ENCODE assay signal across 8 mouse cellular contexts in the genomic region with DNA sequence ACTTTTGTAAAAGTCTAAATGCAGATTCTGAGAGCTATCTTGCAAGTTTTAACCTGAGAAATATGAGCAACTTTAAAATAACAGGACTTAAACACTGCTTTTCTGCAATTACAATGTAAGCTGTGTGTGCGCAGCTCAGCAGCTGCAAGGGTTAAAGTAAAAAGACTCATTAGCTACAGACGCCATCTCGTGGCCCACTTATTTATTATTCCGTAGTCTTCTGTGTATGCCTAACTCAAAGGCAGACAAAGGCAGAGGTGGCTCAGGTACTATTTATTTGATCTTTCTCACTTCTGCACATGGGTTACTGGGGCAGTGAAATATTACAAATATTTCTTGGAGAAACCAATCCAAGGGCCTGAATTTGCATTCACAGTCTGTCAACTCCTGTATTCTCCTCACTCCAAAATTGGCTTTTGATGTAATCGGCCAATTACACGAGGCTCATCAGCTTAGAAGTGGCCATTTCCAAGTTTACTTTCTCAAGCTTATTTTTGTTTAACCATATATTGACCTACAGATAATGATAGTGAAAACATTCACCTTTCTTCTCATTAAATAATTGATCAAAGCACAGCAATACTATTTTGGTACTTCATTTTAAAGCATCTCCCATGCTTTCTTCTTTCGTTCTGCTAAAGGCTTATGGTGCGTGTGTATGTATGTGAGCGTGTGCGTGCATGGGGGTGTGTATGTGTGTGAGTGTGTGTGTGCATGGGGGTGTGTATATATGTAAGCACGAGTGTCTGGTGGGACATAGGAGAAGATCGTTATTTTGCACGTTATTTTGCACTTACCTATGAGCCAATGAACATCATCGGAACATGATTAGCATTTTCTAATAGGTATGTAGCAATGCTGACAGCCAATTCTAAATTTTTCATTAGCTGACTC.
DNase-seq lines count a peak whose midpoint lies in the region; ATAC-seq lines count a peak whose summit lies in the region.

No protein-coding gene starts in this region.

- H3K9me3 ChIP-seq in hindbrain, embryonic 15.5 days = no peaks in the 10 kb centered on the region

- H3K4me2 ChIP-seq in hindbrain, embryonic 15.5 days = no peak overlapping the region

- no peak overlapping the region for H3K9ac ChIP-seq in hindbrain, embryonic 15.5 days

- no peaks in the 10 kb centered on the region for H3K36me3 ChIP-seq in hindbrain, embryonic 15.5 days

- WGBS in hindbrain, embryonic 15.5 days = 62% methylated on average over 14 of the region's 14 CpGs

- H3K27ac ChIP-seq in hindbrain, embryonic 15.5 days (replicated peaks) = no peak overlapping the region

- H3K27me3 ChIP-seq in hindbrain, embryonic 15.5 days = no peaks in the 10 kb centered on the region

- peak; percentile 5 for DNase-seq in cerebellum, adult 9-10 months
- DNase-seq in cerebellum, adult 11 months = no peak
- peak; percentile 58 for DNase-seq in embryo, embryonic 10 days (ENCODE audit: low spot score)
- peak; percentile 22 to 67 for DNase-seq in left cerebral cortex, adult 9 months (ENCODE audit: low spot score in 2 of 2)
- peak; percentile 83 for DNase-seq in retina, embryonic 14.5 days (ENCODE audit: low spot score)
- no peak for DNase-seq in ovary, postnatal 14 days (ENCODE audit: low spot score)
- no peak for DNase-seq in urinary bladder, postnatal 36 days (ENCODE audit: low spot score in 2 of 2)

- no peak overlapping the region for H3K4me3 ChIP-seq in hindbrain, embryonic 15.5 days

- ATAC-seq in hindbrain, embryonic 15.5 days (ENCODE audit: low FRiP score, low read depth) = peak; percentile 82; the same call in 1 of the 2 replicates

- no peaks in the 10 kb centered on the region for H3K4me1 ChIP-seq in hindbrain, embryonic 15.5 days (replicated peaks)

Comparison
In these comparisons a context has a peak if more than half of its experiments do, and no peak if none do; other contexts are left out.
1. DNase-seq: peak in cerebellum, adult 9-10 months (single experiment), embryo, embryonic 10 days (single experiment), left cerebral cortex, adult 9 months (2 of 2) and retina, embryonic 14.5 days (single experiment); none in cerebellum, adult 11 months (single experiment), ovary, postnatal 14 days (single experiment) and urinary bladder, postnatal 36 days (0 of 2).